Mouse (Mus musculus) liver, postnatal 0 days (tissue): ENCODE results near the gene Aptx. TPM values are rescaled to one million over a fixed set of nuclear protein-coding genes. Genes with fewer than 3 reads are reported as not detected.

ENCODE experiments used
- ATAC-seq: fragments of 200-750 bp; cut with Nextera tagmentation; 2 replicates; pipeline ENCODE4 v1.8.0; 2017; ENCODE audit warnings: mild to moderate bottlenecking, moderate library complexity
- DNase-seq: peaks from one replicate; pipeline ENCODE4 v3.0.0-alpha.2; 2016
- H3K27ac ChIP-seq: fragments of 300-500 bp; sonication (generic); 2 replicates; pipeline ENCODE4 v1.5.1; 2014; ENCODE audit warnings: antibody characterized with exemption, moderate library complexity, mild to moderate bottlenecking, low read depth
- H3K27me3 ChIP-seq: fragments of 300-500 bp; sonication (generic); 2 replicates; pipeline ENCODE4 v1.6.1; 2014; ENCODE audit warnings: low read length, control low read depth, mixed read lengths; ENCODE audit not compliant: insufficient read depth
- H3K36me3 ChIP-seq: fragments of 300-500 bp; sonication (generic); replicated peaks from 2 replicates; pipeline ENCODE4 v1.6.1; 2014; ENCODE audit warnings: mild to moderate bottlenecking, control low read depth, low read length, moderate library complexity, mixed read lengths; ENCODE audit not compliant: insufficient read depth
- H3K4me1 ChIP-seq: fragments of 300-500 bp; sonication (generic); 2 replicates; pipeline ENCODE4 v1.6.1; 2014; ENCODE audit warnings: antibody characterized with exemption, mild to moderate bottlenecking, control low read depth; ENCODE audit not compliant: insufficient read depth
- H3K4me2 ChIP-seq: fragments of 300-500 bp; sonication (generic); 2 replicates; pipeline ENCODE4 v1.6.1; 2014; ENCODE audit warnings: low read depth, mild to moderate bottlenecking, low read length, moderate library complexity, mixed read lengths
- H3K4me3 ChIP-seq: fragments of 300-500 bp; sonication (generic); 2 replicates; pipeline ENCODE4 v1.5.1; 2014; ENCODE audit warnings: low read depth, low read length
- H3K9ac ChIP-seq: fragments of 300-500 bp; sonication (generic); replicated peaks from 2 replicates; pipeline ENCODE4 v1.6.1; 2014; ENCODE audit warnings: mild to moderate bottlenecking, moderate library complexity
- H3K9me3 ChIP-seq: fragments of 300-500 bp; sonication (generic); 2 replicates; pipeline ENCODE4 v1.6.1; 2016; ENCODE audit warnings: mild to moderate bottlenecking, control low read depth, low read length, mixed read lengths
- CTCF ChIP-seq: sonication (generic); IDR thresholded peaks from 2 replicates; pipeline ENCODE4 v1.5.1; 2016; ENCODE audit warnings: antibody characterized with exemption, low read depth
- EP300 ChIP-seq: IDR thresholded peaks from 2 replicates; pipeline ENCODE4 v1.6.1; 2016; ENCODE audit warnings: antibody characterized with exemption, low read depth, mild to moderate bottlenecking
- WGBS: fragments of 180-500 bp; shearing (Covaris S2); extraction: QIAGEN DNeasy Blood & Tissue Kit; methylation state at CpG from one replicate; pipeline ENCODE4 v1.1.7; 2014; ENCODE audit not compliant: insufficient replicate concordance; 5-methylcytosine and 5-hydroxymethylcytosine counted together
- polyA plus RNA-seq: library from polyadenylated mRNA; unstranded; fragments of >200 nt; fragmentation: Nextera tagmentation; extraction: Ambion mirVana; gene quantifications from 2 replicates; pipeline ENCODE4 v1.2.1, GENCODE M21; 2015

The Aptx gene
- polyA plus RNA-seq, 1 experiment from 2014 or later, result 11.6 TPM

DNA sequence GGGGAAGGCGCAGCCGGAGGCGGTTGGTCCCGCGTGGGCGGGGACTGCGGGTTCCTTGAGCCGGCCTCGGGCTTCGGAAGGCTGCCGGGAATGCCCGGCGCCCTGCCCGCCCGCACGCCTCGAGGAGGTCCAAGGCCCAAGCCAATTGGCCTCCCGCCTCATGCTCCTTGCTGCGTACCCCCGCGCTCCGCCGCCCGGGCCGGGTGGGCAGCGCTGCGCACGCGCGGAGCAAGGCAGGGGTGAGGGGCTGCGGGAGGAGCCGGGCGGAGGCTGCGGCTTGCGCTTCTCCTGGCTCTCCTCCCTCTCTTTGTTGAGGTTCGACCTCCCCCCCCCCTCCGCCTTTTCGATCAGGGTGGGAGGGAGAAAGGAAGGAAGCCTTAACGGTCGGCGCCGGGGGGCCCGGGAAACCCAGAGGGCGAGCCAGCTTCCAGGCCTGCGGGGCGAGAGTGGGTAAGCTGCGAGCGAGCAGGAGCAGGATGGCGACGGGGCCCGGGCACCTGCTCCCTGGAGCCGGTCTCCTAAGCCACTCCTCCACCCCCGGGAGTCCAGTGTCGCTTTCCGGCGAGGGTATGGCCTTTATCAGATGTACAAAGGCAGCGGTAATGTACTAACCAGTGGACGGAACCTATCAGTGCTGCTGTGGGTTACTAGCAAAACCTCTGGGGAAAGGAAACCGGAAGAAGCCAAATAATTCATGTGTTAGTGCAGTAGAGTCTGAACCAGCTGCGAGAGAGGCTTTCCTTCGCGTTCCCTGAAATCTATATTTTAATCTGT lies 19.9 kb upstream of the Aptx start:
- peaks cover 25% of the 10 kb centered on the region for H3K4me1 ChIP-seq
- H3K36me3 ChIP-seq, result peaks cover 12% of the 10 kb centered on the region
- H3K27me3 ChIP-seq, result no peaks in the 10 kb centered on the region
- H3K4me2 ChIP-seq, result peak overlapping the region; percentile 72
- DNase-seq (peak; percentile 81), ATAC-seq (peak; percentile 70)
- no peaks in the 10 kb centered on the region for H3K9me3 ChIP-seq
- peak overlapping the region; percentile 97 for H3K27ac ChIP-seq
- TF ChIP-seq CTCF (no peak), EP300 (no peak)
- H3K4me3 ChIP-seq, result peak overlapping the region; percentile 81
- 2% methylated on average over 43 of the region's 62 CpGs for whole genome bisulfite sequencing
- H3K9ac ChIP-seq, result peak overlapping the region; percentile 97

- H3K9ac ChIP-seq, result peak within 1 kb of the TSS; percentile 97
- no peaks in the 10 kb centered on the region for H3K27me3 ChIP-seq
- peak within 1 kb of the TSS; percentile 72 for H3K4me2 ChIP-seq
- peaks cover 24% of the 10 kb centered on the region for H3K4me1 ChIP-seq
- peaks cover 7% of the 10 kb centered on the region for H3K36me3 ChIP-seq
- ATAC-seq, result peak; percentile 89
- H3K27ac ChIP-seq, result peak within 1 kb of the TSS; percentile 97
- TF ChIP-seq CTCF (no peak), EP300 (no peak)
- DNase-seq, result peak; percentile 98
- under 1% methylated on average over 52 of the region's 54 CpGs for WGBS
- no peaks in the 10 kb centered on the region for H3K9me3 ChIP-seq
- peak within 1 kb of the TSS; percentile 81 for H3K4me3 ChIP-seq
Measured at GRCm38 (mm10) chr4:40722011-40722666, 19.1 kb upstream of the Aptx start, which contains the start of gene Dnaja1. Dnaja1 (plus strand) TSS chr4:40722150.

GRCm38 (mm10) chr4:40720910-40721309 lies 17.9 kb upstream of the Aptx start:
- H3K9me3 ChIP-seq, result no peaks in the 10 kb centered on the region
- H3K9ac ChIP-seq, result no peak overlapping the region
- DNase-seq (no peak), ATAC-seq (no peak)
- peaks cover 23% of the 10 kb centered on the region for H3K4me1 ChIP-seq
- H3K27ac ChIP-seq, result peak overlapping the region; percentile 97
- no peak overlapping the region for H3K4me3 ChIP-seq
- TF ChIP-seq CTCF, result no peak
- TF ChIP-seq EP300, result no peak
- H3K4me2 ChIP-seq, result peak overlapping the region; percentile 72
- H3K36me3 ChIP-seq, result no peaks in the 10 kb centered on the region; the same call in 1 of the 2 replicates
- no peaks in the 10 kb centered on the region for H3K27me3 ChIP-seq
- WGBS, result 66% methylated on average over 8 of the region's 8 CpGs

DNA sequence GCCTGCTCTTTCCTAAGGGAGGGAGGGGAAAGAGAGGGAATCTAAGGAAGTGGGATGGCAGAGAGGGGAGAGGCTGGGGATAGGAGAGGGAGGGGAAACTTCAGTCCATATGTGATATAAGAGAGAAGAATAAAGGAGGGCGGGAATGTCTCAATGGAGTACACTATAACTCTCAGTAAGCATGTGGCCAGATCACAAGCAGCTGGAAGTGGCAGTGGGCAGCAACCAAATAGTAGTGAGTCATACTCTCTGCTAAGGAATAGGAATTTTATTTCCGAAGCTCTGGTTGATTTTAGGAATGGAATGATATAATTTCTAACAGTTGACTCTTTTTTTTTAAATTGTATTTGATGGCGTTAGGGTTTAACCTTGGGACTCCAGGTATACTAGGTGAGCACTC lies 14.1 kb upstream of the Aptx start:
- 89% methylated on average over 3 of the region's 3 CpGs for WGBS
- ATAC-seq (no peak), DNase-seq (no peak)
- H3K9ac ChIP-seq, result no peak overlapping the region
- TF ChIP-seq CTCF, result no peak
- no peak for TF ChIP-seq EP300
- H3K27me3 ChIP-seq, result no peaks in the 10 kb centered on the region
- no peak overlapping the region for H3K27ac ChIP-seq
- H3K36me3 ChIP-seq, result no peaks in the 10 kb centered on the region
- H3K4me2 ChIP-seq, result no peak overlapping the region
- no peak overlapping the region for H3K4me3 ChIP-seq
- H3K4me1 ChIP-seq, result peaks cover 12% of the 10 kb centered on the region
- no peaks in the 10 kb centered on the region for H3K9me3 ChIP-seq

- Histone ChIP-seq H3K27ac (peak overlapping the region; percentile 98), H3K27me3 (no peaks in the 10 kb centered on the region), H3K9me3 (no peaks in the 10 kb centered on the region), H3K36me3 (no peaks in the 10 kb centered on the region), H3K9ac (peak overlapping the region; percentile 73), H3K4me2 (peak overlapping the region; percentile 89), H3K4me3 (peak overlapping the region; percentile 71), H3K4me1 (peaks cover 39% of the 10 kb centered on the region)
- DNase-seq (no peak), ATAC-seq (no peak)
- no peak for TF ChIP-seq CTCF
- TF ChIP-seq EP300, result no peak
- 35% methylated on average over 9 of the region's 9 CpGs for WGBS
Measured at GRCm38 (mm10) chr4:40703710-40704275, 799 bp upstream of the Aptx start.

DNA sequence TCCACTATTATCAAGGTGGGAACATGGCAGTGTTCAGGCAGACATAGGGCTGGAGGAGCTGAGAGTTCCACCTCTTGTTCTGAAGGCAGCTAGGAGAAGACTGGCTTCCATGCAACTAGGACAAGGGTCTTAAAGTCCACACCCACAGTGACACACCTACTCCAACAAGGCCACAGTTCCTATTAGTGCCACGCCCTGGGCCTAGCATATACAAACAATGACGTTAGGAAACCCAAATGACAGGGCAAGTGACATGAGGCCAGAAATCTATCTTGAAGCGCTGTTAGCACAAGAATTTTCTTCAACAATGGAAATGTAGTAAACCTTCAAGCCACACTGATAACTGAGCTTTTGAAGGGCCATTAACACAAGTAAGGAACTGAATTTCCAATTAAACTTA lies 1.2 kb downstream of the Aptx start:
- H3K27ac ChIP-seq, result peak overlapping the region; percentile 98
- H3K4me1 ChIP-seq, result peaks cover 43% of the 10 kb centered on the region
- peak overlapping the region; percentile 71 for H3K4me3 ChIP-seq
- DNase-seq, result no peak
- peak overlapping the region; percentile 89 for H3K4me2 ChIP-seq
- no peaks in the 10 kb centered on the region for H3K9me3 ChIP-seq
- ATAC-seq, result no peak
- H3K9ac ChIP-seq, result peak overlapping the region; percentile 73; the same call in 1 of the 2 replicates
- no peak for TF ChIP-seq CTCF
- TF ChIP-seq EP300, result no peak
- H3K36me3 ChIP-seq, result no peaks in the 10 kb centered on the region
- H3K27me3 ChIP-seq, result no peaks in the 10 kb centered on the region
- WGBS, result 62% methylated on average over 3 of the region's 3 CpGs
